Mouse (Mus musculus) hindbrain, postnatal 0 days (tissue): ENCODE data around the gene Arl2. TPM values are rescaled to one million over a fixed set of nuclear protein-coding genes. Genes with fewer than 3 reads are reported as not detected.

Experiments
- ATAC-seq: fragments of 200-750 bp; cut with Nextera tagmentation; 2 replicates; pipeline ENCODE4 v1.8.0; 2017; ENCODE audit warnings: mild to moderate bottlenecking, moderate TSS enrichment, moderate library complexity
- DNase-seq: peaks from one replicate; pipeline ENCODE4 v3.0.0-alpha.2; 2015; ENCODE audit warnings: low spot score
- H3K27ac ChIP-seq: fragments of 300-500 bp; sonication (generic); 2 replicates; pipeline ENCODE4 v1.5.1; 2014; ENCODE audit warnings: mild to moderate bottlenecking
- H3K27me3 ChIP-seq: fragments of 300-500 bp; sonication (generic); 2 replicates; pipeline ENCODE4 v1.6.1; 2014; ENCODE audit warnings: low read length, mixed read lengths; ENCODE audit not compliant: insufficient read depth
- H3K36me3 ChIP-seq: fragments of 300-500 bp; sonication (generic); 2 replicates; pipeline ENCODE4 v1.6.1; 2014; ENCODE audit warnings: low read length, mixed read lengths; ENCODE audit not compliant: insufficient read depth
- H3K4me1 ChIP-seq: fragments of 300-500 bp; sonication (generic); 2 replicates; pipeline ENCODE4 v1.6.1; 2014; ENCODE audit warnings: antibody characterized with exemption, low read length, mixed read lengths; ENCODE audit not compliant: insufficient read depth
- H3K4me2 ChIP-seq: fragments of 300-500 bp; sonication (generic); 2 replicates; pipeline ENCODE4 v1.6.1; 2014; ENCODE audit warnings: low read depth, mild to moderate bottlenecking, low read length, moderate library complexity, mixed read lengths
- H3K4me3 ChIP-seq: fragments of 300-500 bp; sonication (generic); 2 replicates; pipeline ENCODE4 v1.5.1; 2014; ENCODE audit warnings: low read length
- H3K9ac ChIP-seq: fragments of 300-500 bp; sonication (generic); replicated peaks from 2 replicates; pipeline ENCODE4 v1.6.1; 2014; ENCODE audit warnings: mild to moderate bottlenecking, low read length, moderate library complexity, mixed read lengths
- H3K9me3 ChIP-seq: fragments of 300-500 bp; sonication (generic); 2 replicates; pipeline ENCODE4 v1.6.1; 2016; ENCODE audit warnings: low read length, mixed read lengths
- CTCF ChIP-seq: IDR thresholded peaks from 2 replicates; pipeline ENCODE4 v1.5.1; 2016; ENCODE audit warnings: antibody characterized with exemption, control low read depth, low read depth
- WGBS: fragments of 180-500 bp; shearing (Covaris S2); extraction: QIAGEN DNeasy Blood & Tissue Kit; methylation state at CpG from one replicate; pipeline ENCODE4 v1.1.7; 2014; 5-methylcytosine and 5-hydroxymethylcytosine counted together
- polyA plus RNA-seq: library from polyadenylated mRNA; unstranded; fragments of >200 nt; fragmentation: Nextera tagmentation; extraction: Ambion mirVana; gene quantifications from 2 replicates; pipeline ENCODE4 v1.2.1, GENCODE M21; 2015
- total RNA-seq: library from RNA; depleted of rRNA; stranded (reverse); fragments of >200 nt; gene quantifications from 2 replicates; pipeline ENCODE4 v1.2.3, GENCODE M21; 2014

The Arl2 gene
- total and polyA plus RNA-seq, 2 experiments from 2014 or later, result 112 to 155 TPM

DNA sequence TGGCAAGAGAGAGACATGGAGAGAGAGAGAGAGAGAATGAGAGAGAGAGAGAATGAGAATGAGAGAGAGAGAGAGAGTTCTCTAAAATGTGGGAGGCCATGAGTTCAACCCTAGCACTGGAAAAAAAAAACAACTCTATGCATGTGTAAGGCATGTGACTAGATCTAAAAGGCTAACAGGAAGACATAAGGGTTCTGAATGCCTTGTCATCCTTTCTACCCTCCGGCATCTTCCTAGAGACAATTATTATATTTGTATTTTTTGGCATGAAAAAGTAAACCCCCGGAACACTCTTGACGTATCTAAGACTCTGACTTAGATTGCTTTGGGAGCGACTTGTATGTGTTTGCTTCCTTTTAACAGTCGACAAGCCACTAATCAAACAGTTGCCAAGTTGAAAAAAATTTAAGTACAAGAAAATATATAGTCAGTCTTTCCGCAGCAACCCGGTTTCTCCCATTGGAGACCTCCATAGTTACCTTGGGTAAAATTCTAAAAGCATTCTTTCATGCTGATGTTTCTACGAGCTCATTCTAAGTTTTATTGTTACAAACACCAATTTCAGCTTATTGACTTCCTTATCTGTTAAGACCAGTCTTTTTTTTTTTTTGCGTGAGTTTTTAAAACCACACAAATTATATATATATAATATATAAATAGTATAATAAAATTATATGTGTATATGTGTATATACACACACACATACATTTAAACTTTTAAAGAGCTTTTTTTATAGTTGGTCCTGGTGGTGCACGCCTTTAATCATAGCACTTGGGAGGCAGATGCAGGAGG, 14.4 kb downstream of the Arl2 start:
- no peaks in the 10 kb centered on the region for H3K36me3 ChIP-seq
- no peak overlapping the region; the same call in 1 of the 2 replicates for H3K9ac ChIP-seq
- H3K27ac ChIP-seq, result peak overlapping the region; percentile 93; the same call in 1 of the 2 replicates
- peak overlapping the region; percentile 51 for H3K4me3 ChIP-seq
- ATAC-seq, result no peak
- H3K4me2 ChIP-seq, result peak overlapping the region; percentile 60
- no peak for TF ChIP-seq CTCF
- no peaks in the 10 kb centered on the region for H3K27me3 ChIP-seq
- no peaks in the 10 kb centered on the region for H3K9me3 ChIP-seq
- DNase-seq, result no peak
- 75% methylated on average over 10 of the region's 10 CpGs for WGBS
- H3K4me1 ChIP-seq, result no peaks in the 10 kb centered on the region

DNA sequence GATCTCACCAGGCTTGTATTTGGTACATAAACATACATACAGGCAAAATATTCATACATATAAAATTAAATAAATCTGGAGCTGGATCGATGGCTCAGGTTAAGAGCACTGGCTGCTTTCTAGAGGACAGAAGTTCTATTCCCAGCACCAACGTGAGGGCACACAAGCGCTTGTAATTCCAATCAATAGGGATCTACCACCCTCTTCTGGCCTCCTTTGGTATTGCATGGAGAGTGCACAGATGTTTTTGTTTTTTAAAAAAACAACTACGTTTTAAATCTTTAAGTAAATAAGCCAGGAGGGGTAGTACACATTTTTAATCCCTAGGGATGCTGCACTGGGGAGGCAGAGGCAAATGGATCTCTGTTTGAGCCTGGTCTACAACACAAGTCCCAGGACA, 15.1 kb downstream of the Arl2 start:
- WGBS, result 27% methylated on average over 4 of the region's 4 CpGs
- peak; percentile 73 for TF ChIP-seq CTCF
- no peaks in the 10 kb centered on the region for H3K4me1 ChIP-seq
- no peak for ATAC-seq
- no peak overlapping the region for H3K4me2 ChIP-seq
- H3K9me3 ChIP-seq, result no peaks in the 10 kb centered on the region
- H3K9ac ChIP-seq, result no peak overlapping the region
- no peaks in the 10 kb centered on the region for H3K27me3 ChIP-seq
- peak; percentile 64 for DNase-seq
- H3K36me3 ChIP-seq, result no peaks in the 10 kb centered on the region; the same call in none of the 2 replicates
- no peak overlapping the region for H3K27ac ChIP-seq
- H3K4me3 ChIP-seq, result no peak overlapping the region

DNA sequence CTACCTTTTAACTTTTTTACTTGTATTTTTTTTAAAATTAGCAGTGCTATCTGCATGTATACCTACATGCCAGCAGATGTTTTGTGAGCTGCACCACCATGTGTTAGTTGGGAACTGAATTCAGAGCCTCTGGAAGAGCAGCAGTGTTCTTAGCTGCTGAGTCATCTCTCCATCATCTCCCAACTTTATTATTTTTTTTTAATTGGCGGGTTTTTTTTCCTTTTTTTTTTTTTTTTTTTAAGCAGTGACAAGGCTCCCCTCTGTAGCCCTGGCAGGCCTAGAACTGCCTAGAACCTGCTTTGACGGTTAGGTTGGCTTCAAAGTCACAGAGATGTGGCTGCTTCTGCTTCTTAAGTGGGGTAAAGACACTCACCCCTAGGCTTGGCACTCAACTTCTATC, 16.4 kb downstream of the Arl2 start:
- no peaks in the 10 kb centered on the region for H3K4me1 ChIP-seq
- DNase-seq (no peak), ATAC-seq (no peak)
- no peaks in the 10 kb centered on the region for H3K9me3 ChIP-seq
- H3K27me3 ChIP-seq, result no peaks in the 10 kb centered on the region
- no peak overlapping the region for H3K27ac ChIP-seq
- TF ChIP-seq CTCF, result no peak
- peaks cover 8% of the 10 kb centered on the region for H3K36me3 ChIP-seq
- no peak overlapping the region for H3K9ac ChIP-seq
- no peak overlapping the region for H3K4me3 ChIP-seq
- H3K4me2 ChIP-seq, result no peak overlapping the region
- 80% methylated on average over 2 of the region's 2 CpGs for WGBS

DNA sequence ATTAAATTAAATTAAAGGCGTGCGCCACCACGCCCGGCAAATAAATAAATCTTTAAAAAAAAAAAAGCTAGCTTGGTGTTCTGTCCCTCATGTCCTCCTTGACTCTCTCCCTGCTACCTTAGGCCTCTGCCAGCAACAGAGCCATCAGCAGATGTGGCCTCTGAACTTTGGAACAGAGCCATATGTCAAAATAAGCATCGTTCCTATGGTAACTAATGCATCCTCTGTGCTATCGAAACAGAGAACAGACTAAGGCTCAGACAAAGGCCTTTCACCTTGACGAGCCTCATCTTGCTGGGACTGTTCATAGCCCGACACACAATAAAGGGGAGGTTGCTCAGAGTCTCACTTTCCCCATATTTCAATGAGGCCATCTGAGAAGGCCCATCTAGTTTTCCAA, 18.0 kb downstream of the Arl2 start:
- H3K4me1 ChIP-seq, result no peaks in the 10 kb centered on the region
- 59% methylated on average over 8 of the region's 8 CpGs for WGBS
- no peak overlapping the region for H3K4me2 ChIP-seq
- no peak for ATAC-seq
- no peak overlapping the region for H3K9ac ChIP-seq
- no peak overlapping the region for H3K4me3 ChIP-seq
- no peaks in the 10 kb centered on the region for H3K27me3 ChIP-seq
- H3K36me3 ChIP-seq, result peaks cover 8% of the 10 kb centered on the region
- TF ChIP-seq CTCF, result no peak
- no peaks in the 10 kb centered on the region for H3K9me3 ChIP-seq
- peak; percentile 62 for DNase-seq
- H3K27ac ChIP-seq, result 0 out of 2 replicates have a peak overlapping the region, but pooled peaks have one; percentile 45

DNA sequence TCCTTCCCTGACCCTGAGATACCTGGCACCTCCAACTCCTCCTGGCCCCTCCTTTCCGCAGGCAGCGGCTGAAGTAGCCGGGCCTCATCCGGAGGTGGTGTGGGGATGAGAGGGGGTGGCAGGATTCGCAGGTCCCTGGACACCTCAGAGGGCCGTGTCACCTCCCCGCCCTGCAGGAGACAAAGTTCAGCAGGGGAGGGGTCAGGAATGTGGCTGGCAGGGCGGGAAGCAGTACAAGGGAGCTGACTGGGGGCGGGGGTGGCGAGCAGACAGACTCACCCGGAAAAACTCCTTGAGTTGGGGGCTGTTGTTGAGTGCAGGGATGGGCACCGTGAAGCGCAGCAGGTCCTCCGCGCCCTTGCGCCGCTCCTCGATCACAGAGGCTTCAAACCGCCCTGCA, 19.6 kb downstream of the Arl2 start:
- no peak for TF ChIP-seq CTCF
- H3K9ac ChIP-seq, result no peak overlapping the region
- H3K4me1 ChIP-seq, result peaks cover 6% of the 10 kb centered on the region
- DNase-seq (no peak), ATAC-seq (no peak)
- no peak overlapping the region for H3K4me3 ChIP-seq
- no peaks in the 10 kb centered on the region for H3K27me3 ChIP-seq
- 35% methylated on average over 18 of the region's 19 CpGs for WGBS
- H3K36me3 ChIP-seq, result peaks cover 8% of the 10 kb centered on the region
- H3K9me3 ChIP-seq, result no peaks in the 10 kb centered on the region
- H3K4me2 ChIP-seq, result no peak overlapping the region
- H3K27ac ChIP-seq, result no peak overlapping the region

DNA sequence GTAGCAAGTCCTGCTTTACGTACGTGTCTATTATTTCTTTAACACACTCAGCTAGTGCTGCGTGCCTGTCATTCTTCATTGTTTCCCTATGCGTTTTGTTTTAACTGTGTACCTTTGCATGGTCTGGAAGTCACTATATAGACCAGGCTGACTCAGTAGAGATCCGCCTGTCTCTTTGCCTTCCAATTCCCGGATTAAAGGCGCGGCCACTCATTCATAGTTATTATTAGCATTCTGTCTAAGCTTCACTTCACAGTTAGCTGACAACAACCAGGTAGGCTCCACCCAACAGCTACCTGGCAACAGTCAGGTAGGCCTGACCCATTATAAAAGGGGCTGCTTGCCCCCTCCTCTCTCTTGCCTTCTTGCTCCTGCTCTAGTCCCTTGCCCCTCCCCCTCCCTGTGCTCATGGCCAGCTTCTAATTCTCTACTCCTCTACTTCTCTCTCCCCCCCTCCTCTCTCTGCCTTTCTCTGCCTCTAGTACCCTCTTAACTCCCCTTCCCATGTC, 22.6 kb downstream of the Arl2 start:
- ATAC-seq (peak; percentile 20; the same call in 1 of the 2 replicates), DNase-seq (peak; percentile 15)
- peak overlapping the region; percentile 85 for H3K4me2 ChIP-seq
- WGBS, result under 1% methylated on average over 8 of the region's 8 CpGs
- H3K9me3 ChIP-seq, result no peaks in the 10 kb centered on the region
- H3K4me1 ChIP-seq, result peaks cover 11% of the 10 kb centered on the region
- peak overlapping the region; percentile 97 for H3K27ac ChIP-seq
- H3K4me3 ChIP-seq, result peak overlapping the region; percentile 68
- H3K27me3 ChIP-seq, result no peaks in the 10 kb centered on the region
- no peak for TF ChIP-seq CTCF
- peak overlapping the region; percentile 78 for H3K9ac ChIP-seq
- H3K36me3 ChIP-seq, result peaks cover 28% of the 10 kb centered on the region
